Mouse (Mus musculus) right cerebral cortex, adult 18-20 months (tissue): Measurements from ENCODE around the gene E330021D16Rik.
"Not testable (repeated sequence)": the region's sequence is repeated elsewhere in the genome, so short reads cannot be mapped to it uniquely, and the experiment has no call there.

Experiments used
- DNase-seq: peaks from one replicate; pipeline ENCODE4 v3.0.0; 2022; ENCODE audit warnings: mixed read lengths

Gene E330021D16Rik

DNA sequence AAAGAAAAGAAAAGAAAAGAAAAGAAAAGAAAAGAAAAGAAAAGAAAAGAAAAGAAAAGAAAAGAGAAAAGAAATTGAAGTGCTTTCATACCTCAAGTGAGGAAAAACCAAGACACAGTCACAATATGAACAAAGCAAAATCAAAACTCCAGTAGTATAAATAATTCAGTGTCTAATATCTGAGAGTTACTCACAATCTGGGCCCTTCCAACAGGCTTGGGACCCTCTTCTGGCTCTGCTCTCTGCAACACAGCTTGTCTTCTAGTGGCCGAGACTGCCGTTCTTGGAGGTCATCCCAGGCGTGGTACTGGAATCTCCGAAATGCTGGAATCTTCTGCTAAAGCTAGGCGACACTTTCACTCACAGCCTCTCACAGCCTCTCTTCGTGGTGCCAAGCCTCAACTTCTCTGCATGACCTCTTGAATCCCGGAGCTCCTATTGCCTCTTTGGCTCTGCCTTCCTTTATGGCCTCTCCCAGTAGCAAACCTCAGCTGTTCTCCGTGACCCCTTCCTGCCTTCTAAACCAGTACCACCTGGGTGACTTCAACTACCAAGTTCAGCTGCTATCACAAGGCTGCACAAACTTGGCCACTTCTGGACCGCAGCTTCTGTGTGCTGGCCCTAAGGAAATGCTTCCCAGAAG is at the start of gene E330021D16Rik:
E330021D16Rik (minus strand) TSS at position 437 of the 643 bp plus-strand sequence.
- DNase-seq, result no peak

DNA sequence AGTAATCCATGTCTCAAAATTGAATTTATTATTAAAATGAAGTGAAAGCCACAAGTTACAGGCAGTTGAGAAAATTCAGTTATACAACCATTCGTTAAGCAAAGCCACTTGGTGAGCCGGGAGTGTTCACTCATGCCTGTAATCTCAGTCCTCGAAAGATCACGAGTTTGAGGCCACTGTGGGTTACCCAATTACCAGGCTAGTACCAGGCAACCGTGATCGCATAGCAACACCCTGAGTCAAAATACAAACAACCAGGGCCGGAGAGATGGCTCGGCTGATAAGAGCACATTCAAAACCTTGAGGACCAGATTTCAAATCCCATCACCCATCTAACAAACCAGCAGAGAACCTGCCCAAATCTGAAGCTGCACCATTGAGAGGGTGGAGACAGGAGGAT is 49.7 kb upstream of the E330021D16Rik start:
- DNase-seq, result no peak

DNA sequence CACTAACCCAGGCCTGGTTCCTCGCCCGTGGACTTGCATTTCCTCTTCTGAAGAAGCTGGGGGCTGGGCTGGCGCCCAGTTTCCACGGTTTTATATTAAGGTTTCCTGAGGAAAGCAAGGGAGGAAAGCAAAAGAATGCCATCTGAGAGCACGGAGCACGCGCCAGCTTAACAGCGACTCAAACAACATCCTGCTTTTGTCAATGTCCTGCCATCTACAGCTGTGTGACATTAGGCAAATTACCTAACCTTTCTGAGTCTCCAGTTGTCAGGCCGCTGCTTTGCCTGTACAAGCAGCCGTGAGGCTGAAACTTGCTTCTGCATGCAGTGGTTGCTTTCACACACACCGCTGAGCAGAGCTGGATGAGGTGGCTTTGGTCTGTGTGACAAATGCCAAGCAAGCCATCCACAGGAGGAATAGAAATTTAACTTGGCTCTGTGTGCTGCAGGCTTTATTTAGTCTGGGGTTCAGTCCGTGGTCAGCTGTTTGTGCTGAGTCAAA is 48.8 kb upstream of the E330021D16Rik start:
- no peak for DNase-seq

DNA sequence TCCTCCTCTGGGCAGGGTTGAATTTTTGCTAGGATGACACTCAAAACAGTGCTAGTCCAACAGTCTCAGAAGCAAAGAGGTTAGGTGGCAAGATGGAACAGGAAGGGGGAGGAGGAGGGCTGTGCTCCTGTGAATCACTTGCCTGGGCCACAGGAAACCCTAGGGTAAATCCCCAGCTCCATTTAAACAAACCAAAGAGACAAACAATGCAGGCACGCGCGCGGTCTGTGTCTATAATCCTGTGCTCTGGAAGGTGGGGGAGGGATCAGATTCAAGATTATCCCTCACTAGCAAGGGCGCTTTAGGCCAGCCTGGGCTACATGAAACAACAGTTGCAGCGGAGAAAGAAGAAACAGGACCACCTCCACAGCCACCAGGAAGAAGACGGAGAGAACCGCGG is 48.1 kb upstream of the E330021D16Rik start:
- DNase-seq, result no peak

DNA sequence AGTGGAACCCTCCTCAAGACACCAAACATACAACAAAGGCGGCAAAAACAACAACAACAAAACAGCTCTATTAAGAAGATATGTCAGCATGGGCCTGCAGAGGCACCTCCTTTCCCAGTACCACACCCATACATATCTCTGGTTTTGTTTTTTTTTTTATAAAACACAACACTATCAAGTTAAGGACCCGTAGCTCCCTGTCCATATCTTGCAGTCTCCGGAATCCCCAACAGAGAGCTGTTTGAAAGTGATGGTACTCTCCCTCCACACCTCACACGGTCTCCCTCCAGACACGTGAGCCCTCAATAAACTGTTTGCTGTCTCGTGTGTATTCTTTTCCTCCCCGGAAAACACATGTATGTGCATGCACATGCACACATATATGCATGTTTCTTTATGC is 43.8 kb upstream of the E330021D16Rik start:
- DNase-seq, result no peak

DNA sequence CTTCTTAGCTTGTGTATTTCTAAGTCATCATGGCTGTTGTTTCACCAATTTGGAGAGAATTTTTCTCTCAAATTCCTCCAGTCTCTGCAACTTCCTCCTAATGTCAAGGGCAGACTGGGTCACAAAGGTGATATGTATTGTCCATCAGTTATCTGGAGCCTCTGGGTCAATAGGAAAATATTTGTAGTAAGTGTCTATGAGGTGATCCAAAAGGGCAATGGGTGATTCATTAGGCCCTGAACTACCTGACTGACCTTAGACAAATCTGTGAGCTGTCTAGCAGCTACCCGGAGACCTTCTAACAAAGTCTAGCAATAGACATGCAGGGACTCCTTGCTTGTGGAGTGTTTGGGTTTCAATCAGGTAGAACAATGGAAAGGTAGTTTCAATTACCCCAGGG is 40.9 kb upstream of the E330021D16Rik start:
- no peak for DNase-seq

DNA sequence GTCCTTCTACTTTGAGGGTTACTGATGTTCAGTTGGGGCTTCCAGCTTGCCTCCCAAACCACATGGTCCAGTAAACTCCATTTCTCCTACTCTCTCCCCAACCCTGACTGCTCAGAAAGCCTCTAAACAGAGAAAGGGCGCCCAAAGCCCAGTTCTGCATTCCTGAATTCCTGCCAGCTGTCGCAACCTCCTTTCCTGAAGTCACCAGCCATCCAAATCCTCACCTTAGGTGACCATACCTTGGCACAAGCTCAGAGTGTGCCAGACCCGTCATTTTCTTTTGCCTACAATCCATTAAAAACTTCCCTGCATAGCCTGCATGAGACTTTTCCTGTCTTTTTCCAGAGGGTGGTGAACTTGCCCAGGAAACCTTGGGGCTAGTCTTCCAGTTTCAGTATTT is 40.3 kb upstream of the E330021D16Rik start:
- DNase-seq, result no peak

DNA sequence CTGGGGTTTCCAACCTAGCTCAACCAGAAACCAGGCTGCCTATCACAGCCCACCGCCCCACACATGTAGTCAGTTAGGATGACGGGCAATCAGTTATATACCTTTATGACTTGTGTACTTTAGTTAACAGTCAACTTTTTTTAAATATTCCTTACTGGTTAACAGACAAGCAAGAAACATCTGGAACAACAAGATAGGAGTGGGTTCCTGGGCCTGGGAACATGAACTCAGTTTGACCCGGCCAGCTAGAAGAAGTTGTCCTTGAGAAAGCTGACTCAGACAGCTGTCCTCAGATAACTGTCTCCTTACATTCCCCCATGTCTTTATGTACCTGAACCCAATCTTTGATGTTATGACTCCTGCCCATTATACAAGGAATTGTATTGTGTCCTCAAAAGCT is 37.3 kb upstream of the E330021D16Rik start:
- DNase-seq, result no peak

DNA sequence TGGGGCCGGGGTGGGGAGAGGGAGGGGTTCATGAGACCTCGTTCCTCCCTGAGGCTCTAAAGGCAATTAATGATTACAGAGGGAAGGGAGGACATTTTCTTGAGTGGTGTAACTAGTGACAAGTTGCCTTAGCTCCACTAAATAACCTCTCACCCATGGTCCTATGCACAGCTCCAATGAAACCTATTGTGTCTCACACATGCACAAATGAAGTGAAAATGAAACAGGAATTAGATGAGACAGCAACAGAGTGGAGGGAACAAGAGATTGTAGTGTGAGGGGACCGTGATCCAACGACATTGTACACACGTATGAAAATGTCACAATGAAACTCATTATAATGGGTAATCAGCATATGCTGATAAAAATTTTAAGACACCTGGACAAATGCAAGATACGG is 35.5 kb upstream of the E330021D16Rik start:
- DNase-seq, result no peak

DNA sequence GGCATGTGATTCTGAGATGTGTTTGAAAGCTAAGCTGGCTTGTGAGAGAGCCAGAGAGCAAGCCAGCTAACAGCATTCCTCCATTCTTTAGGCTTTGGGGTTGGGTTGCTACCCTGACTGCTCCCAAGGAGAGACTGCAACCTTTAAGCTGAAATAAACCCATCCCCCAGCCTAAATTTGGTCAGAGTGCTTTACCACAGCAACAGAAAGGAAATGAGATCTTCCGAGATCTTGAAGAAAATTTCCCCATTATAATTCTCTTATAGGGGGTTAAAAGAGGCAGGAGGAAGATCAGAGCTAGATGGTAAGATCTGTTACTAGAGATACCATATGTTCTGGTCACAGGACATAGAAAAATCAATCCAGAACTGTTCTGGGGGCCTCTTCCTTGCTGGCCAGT is 34.6 kb upstream of the E330021D16Rik start:
- DNase-seq, result no peak

DNA sequence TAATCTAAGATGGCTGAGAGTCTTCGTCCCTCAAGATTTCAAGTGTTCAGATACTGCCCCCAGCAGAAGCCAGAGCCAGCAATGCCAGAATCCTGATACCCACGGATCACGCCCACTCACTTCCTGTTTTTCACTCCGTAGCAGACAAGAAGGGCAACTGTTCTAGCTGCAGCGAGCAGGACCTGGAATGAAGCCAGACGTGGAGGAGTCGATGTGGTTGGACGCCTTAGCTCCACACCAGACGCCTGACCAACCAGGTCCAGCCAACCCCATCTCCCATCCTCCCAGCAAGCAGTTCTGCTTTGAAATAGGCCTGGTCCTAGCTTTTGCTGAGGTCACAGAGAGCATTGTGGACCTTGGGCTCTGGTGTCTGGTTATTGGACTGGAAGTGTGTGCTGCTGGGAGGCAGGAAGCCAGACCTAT is 33.9 kb upstream of the E330021D16Rik start:
- peak; percentile 71 for DNase-seq

DNA sequence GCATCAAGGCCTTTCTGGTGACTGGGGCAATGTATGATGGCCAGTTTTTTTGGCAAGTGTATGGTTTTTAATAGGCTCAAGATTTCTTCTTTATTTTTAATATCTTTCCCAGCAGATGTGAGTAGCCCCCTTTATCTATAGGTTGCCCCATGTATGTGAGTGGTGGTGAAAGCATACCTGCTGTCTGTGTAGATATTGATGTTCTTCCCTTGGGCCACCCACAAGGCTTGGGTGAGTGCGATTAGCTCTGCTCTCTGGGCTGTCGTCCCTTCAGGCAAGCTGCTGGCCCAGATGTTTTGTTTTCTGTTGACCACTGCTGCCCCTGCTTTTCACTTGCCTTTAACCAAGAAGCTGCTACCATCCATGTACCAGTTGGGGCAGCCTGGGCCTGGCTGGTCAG is 23.8 kb upstream of the E330021D16Rik start:
- not testable (repeated sequence) for DNase-seq

DNA sequence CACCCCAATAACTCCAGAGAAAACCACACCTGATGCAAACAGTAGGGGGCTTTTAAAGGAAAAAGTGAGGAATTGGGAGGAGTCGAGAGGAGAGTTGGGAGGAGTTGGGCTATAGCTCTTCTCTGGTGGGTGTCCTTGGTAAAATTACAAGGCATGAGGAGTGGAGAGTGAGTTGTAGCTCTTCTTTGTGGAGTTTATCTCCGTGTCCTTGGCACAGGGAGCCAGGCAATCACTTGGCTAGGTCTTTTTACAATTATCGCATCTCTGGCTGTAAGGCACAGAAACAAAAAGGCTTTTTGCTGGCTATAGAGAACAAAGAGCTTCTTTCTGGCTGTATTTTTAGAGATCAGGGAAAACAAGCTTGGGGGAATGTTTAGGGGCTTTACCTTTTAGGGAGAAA is 20.8 kb upstream of the E330021D16Rik start:
- DNase-seq, result not testable (repeated sequence)

DNA sequence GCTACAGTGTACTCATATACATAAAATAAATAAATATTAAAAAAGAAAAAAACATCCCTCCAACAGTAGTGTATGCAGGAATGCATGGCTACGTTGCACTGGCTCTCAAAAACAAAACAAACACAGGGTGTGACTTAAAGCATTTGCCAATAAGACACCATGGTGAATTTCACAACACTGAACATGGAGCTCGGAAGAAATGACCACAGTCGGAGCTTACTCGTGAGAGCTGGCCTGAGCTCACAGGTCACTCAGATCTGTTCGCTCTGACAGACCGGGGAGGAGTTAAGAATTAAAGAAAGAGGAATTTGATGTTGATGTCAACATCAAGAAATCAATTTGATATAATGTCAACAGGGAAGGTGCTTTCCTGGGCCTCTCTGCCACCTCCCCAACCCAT is 18.2 kb upstream of the E330021D16Rik start:
- no peak for DNase-seq

DNA sequence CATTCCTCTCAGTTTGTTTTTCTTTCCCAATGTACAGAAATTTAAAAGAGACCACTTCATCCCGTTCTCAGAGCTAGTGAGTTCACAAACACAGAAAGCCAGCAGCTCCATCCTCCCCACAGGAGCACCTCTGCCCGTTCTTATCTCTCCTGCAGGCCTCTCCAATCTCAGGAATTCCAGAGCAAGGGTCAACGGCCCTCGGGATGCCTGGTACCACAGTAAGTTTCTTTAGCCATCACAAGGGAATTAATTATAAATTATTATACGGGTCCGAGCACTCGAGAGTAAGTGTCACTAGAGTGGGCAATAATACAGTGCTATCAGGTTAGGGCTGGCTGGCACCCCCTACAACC is 16.5 kb upstream of the E330021D16Rik start:
- DNase-seq, result no peak

DNA sequence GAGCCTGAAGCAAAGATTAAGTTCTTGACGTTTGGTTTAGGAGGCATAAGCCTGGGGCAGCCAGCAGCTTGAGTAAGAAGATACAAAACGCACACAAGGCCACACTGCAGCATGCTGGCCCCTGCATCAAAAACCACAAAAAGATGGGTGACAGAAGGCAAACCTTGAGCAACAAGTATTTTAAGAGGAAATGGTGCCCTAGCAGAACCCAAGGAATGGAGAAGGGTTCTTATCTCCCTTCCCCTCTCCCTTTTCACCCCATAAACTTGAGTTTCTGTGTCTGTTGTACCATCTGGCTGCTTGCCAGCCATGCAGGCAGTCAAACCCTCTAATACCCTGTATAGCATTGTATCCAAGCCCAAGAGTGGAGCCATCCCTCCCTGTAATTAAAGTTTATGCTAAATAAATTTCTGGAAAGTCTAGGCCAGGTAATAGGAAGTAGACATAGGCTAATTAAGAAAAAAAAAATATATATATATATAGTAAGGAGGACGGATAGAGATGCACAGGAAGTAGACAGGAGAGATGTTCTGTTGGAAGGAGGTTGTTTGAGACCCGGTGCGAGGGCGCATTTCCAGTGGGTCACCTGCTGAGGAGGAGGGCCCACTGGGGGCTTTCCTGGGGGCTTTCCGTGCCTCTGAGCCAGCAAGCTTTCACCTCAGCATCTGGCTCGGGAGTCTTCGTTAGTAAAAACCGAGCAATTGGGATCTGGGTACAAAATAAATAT is 16.0 kb upstream of the E330021D16Rik start:
- DNase-seq, result no peak

DNA sequence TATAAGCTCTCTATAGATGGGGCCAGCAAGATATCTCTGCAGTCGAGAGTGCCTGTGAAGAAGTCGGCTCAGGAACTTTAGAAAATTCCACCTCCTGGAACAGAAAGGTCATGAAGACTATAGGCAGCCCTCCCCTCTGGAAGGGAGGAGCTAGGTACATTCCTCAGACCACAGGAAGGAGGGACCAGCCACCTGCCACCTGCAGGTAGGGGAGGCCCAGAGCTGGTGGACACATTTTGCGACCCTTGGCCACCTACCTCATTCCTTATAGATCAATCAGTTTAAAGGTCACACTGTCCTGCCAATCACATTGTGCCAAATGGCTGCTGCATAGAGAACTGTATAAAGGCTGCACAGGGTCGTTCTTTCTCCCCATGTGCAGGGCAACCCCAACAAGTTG is 14.1 kb upstream of the E330021D16Rik start:
- DNase-seq, result no peak

DNA sequence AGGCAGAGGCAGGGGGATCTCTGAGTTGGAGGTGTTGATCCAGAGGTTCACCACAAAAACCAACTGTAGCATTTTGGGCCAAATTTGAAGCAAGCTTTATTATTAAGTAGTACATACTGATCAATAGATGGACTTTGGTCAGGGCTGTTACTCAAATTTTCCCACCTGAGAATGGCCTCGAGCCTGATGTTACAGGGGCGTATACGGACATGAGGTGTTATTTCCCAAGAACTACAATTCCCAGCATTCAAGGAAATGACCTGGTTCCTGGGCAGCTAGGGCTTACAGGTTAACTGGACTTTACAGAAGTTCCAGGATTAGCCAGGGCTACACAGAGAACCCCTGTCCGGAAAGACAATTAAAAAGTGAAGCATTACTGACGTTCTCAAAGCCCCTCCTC is 13.0 kb upstream of the E330021D16Rik start:
- DNase-seq, result no peak

DNA sequence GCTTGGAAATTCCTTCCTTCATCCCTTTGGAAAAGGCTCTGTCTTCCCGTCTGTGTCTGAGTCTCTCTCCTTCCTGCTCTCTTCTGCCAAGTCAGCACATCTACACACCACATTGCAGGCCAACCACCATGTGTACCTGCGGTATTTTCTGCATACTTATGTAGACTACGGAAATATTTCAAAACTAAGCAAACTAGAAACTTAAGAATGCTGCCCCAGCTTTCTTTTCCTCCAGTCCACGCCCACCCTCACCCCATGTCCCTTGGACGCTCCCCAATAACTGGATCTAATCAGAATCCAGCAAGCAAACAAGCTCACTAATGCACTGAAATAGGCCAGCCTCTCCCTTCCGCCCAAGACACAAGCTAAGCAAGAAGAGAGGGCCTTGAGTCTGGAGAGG is 11.9 kb upstream of the E330021D16Rik start:
- DNase-seq, result no peak

DNA sequence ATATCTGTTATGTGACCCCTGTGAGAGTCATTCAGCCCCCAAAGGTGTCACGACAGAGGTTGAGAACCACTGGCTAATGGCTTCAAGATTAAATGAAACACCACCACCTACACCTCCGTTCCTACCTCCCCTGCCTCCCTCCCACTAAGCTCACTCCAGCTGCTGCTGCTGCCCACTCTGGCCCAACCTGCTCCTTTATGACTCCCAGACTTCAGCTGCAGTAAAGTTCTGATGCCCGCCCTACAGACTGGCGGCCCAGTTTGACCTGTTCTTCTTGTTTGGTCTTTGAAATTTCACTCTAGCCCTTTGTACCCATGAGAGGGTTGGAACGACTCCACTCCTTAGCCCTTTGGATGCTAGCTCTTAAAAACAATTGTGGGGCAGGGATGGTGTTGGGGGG is 10.6 kb upstream of the E330021D16Rik start:
- no peak for DNase-seq

DNA sequence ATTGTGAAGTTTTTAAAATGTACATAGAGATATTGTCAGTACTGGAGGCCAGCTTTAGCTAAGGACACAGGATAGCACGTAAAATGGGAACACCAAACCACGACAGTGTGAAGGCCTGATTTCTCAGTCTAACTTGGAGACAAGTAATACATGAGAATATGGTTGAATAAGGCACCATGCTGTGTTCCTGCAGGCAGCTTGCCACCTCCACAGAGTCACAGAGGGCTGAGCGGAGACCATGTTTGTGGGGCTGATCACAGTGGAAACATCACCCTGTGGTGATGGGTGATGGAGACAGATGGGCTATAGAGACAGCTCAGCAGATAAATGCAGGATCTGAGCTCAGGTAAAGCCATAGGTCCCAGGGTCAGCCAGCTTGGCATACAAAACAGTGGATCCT is 8.8 kb upstream of the E330021D16Rik start:
- DNase-seq, result no peak

DNA sequence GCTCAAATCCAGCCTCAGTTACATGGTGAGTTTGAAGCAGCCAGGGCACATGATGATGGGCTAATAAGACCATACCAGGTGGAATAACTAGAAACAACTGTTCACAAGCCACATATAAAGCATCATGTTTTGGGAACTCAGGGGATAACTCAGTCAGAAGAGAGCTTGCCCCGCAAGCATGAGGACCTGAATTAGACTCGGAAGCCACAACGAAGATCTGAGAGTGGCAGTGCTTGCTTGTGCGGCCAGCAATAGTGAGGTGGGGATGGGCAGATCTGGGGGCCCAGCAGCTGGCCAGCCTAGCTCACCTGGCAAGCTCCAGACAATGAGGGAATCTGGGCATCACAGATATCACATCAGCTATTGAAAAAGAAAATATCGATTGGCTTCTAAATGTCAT is 7.8 kb upstream of the E330021D16Rik start:
- DNase-seq, result no peak

DNA sequence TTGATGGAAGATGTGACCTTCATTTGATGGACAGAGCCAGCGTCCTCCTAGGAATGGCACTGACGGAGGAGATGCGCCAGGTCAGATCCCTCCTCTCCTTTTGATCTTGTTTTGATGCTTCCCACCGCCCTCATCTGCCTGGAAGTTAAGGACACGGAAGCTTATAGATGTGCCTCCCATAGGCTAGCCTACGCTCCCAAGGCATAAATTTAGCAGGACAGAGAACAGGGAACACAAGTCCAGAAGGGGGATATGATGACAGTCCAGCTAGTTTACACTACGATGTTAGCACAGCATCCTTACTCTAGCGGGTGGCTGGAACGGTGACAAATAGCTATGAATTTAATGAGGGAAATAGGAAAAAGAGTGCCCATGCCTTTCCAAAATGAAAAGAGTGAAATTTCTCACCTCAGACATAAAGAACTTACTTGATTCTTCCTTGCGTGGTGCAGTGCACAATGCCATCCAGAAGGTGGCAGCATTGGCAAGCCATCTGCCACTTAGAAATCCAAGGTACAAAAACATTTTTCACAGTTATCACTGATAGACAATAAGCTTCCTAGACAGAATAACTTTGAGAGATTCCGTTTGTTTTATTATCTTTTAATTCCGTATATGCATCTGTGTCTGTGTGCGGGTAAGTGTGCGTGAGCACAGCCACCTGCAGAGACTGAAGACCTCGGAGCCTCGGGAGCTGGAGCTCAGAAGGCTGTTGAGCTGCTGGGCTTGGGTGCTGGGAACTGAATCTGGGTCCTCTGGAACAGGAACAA is 6.9 kb upstream of the E330021D16Rik start:
- peak; percentile 59 for DNase-seq

DNA sequence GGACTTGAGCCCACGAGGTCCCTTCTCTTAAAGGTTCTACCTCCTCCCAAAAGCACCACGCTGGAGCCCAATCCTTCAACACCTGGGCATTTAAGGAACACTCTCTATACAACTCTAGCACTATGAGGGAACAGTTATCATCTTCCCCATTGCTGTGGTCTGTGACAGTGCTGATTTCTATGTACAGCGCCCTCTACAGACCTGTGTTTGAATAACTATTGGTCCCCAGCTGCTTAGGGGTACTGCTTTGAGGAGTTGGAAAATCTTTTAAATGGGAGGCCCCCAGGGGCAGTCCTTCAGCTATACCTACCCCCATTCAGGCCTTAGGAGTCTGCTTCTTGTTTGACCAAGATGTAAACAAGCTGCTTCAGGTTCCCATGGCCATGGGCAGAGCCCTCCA is 5.7 kb upstream of the E330021D16Rik start:
- DNase-seq, result no peak
